Mouse (Mus musculus) heart, postnatal 0 days (tissue): ENCODE data around the gene Sf3a1. TPM values are rescaled to one million over a fixed set of nuclear protein-coding genes. Genes with fewer than 3 reads are reported as not detected.
A peak's percentile ranks its signal among the peaks of the same experiment; 100 is the strongest.

Experiments used
- ATAC-seq: fragments of 200-750 bp; cut with Nextera tagmentation; 2 replicates; pipeline ENCODE4 v1.8.0; 2017; ENCODE audit warnings: low read depth, moderate number of reproducible peaks, moderate library complexity; ENCODE audit not compliant: insufficient read depth
- DNase-seq: peaks from one replicate; pipeline ENCODE4 v3.0.0-alpha.2; 2016; ENCODE audit warnings: low spot score
- H3K27ac ChIP-seq: fragments of 300-500 bp; sonication (generic); 2 replicates; pipeline ENCODE4 v1.5.1; 2014; ENCODE audit warnings: low read depth, mild to moderate bottlenecking
- H3K27me3 ChIP-seq: fragments of 300-500 bp; sonication (generic); 2 replicates; pipeline ENCODE4 v1.6.1; 2014; ENCODE audit warnings: low read length, mixed read lengths; ENCODE audit not compliant: control insufficient read depth, insufficient read depth
- H3K36me3 ChIP-seq: fragments of 300-500 bp; sonication (generic); replicated peaks from 2 replicates; pipeline ENCODE4 v1.6.1; 2014; ENCODE audit warnings: low read length, mixed read lengths; ENCODE audit not compliant: control insufficient read depth, insufficient read depth
- H3K4me1 ChIP-seq: fragments of 300-500 bp; sonication (generic); 2 replicates; pipeline ENCODE4 v1.6.1; 2014; ENCODE audit warnings: antibody characterized with exemption; ENCODE audit not compliant: control insufficient read depth, insufficient read depth
- H3K4me2 ChIP-seq: fragments of 300-500 bp; sonication (generic); 2 replicates; pipeline ENCODE4 v1.6.1; 2014; ENCODE audit warnings: low read depth, mild to moderate bottlenecking, low read length, moderate library complexity
- H3K4me3 ChIP-seq: fragments of 300-500 bp; sonication (generic); 2 replicates; pipeline ENCODE4 v1.5.1; 2014; ENCODE audit warnings: low read depth, low read length
- H3K9ac ChIP-seq: fragments of 300-500 bp; sonication (generic); replicated peaks from 2 replicates; pipeline ENCODE4 v1.6.1; 2014; ENCODE audit warnings: low read depth, low read length, mixed read lengths
- H3K9me3 ChIP-seq: fragments of 300-500 bp; sonication (generic); replicated peaks from 2 replicates; pipeline ENCODE4 v1.6.1; 2016; ENCODE audit warnings: low read length; ENCODE audit not compliant: control insufficient read depth
- CTCF ChIP-seq: IDR thresholded peaks from 2 replicates; pipeline ENCODE4 v1.5.1; 2016; ENCODE audit warnings: antibody characterized with exemption, control low read depth, low read depth
- EP300 ChIP-seq: IDR thresholded peaks from 2 replicates; pipeline ENCODE4 v1.6.1; 2016; ENCODE audit warnings: antibody characterized with exemption, low read depth
- WGBS: fragments of 180-500 bp; shearing (Covaris S2); extraction: QIAGEN DNeasy Blood & Tissue Kit; methylation state at CpG from one replicate; pipeline ENCODE4 v1.1.7; 2014; 5-methylcytosine and 5-hydroxymethylcytosine counted together
- polyA plus RNA-seq: library from polyadenylated mRNA; unstranded; fragments of >200 nt; fragmentation: Nextera tagmentation; extraction: Ambion mirVana; gene quantifications from 2 replicates; pipeline ENCODE4 v1.2.1, GENCODE M21; 2015
- total RNA-seq: library from RNA; depleted of rRNA; stranded (reverse); fragments of >200 nt; gene quantifications from 2 replicates; pipeline ENCODE4 v1.2.3, GENCODE M21; 2014; ENCODE audit warnings: low replicate concordance

Gene Sf3a1
- total and polyA plus RNA-seq, 2 experiments from 2014 or later, result 14.0 to 16.7 TPM

- 0 out of 2 replicates have a peak overlapping the region, but pooled peaks have one; percentile 32 for H3K27ac ChIP-seq
- no peaks in the 10 kb centered on the region for H3K9me3 ChIP-seq
- 0 out of 2 replicates have a peak, but pooled peaks cover 12% of the 10 kb centered on the region for H3K36me3 ChIP-seq
- H3K27me3 ChIP-seq, result no peaks in the 10 kb centered on the region
- WGBS, result 59% methylated on average over 11 of the region's 11 CpGs
- H3K4me2 ChIP-seq, result no peak overlapping the region
- H3K4me1 ChIP-seq, result peaks cover 24% of the 10 kb centered on the region
- DNase-seq, result no peak
- no peak overlapping the region for H3K4me3 ChIP-seq
- TF ChIP-seq CTCF, result no peak
- TF ChIP-seq EP300, result no peak
- no peak overlapping the region for H3K9ac ChIP-seq
- no peak for ATAC-seq
Measured at GRCm38 (mm10) chr11:4201981-4202700, 42.0 kb downstream of the Sf3a1 start.

GRCm38 (mm10) chr11:4202995-4203704, 43.0 kb downstream of the Sf3a1 start:
- ATAC-seq (no peak), DNase-seq (no peak)
- no peak for TF ChIP-seq EP300
- TF ChIP-seq CTCF, result no peak
- WGBS, result 56% methylated on average over 12 of the region's 12 CpGs
- H3K4me1 ChIP-seq, result peaks cover 24% of the 10 kb centered on the region
- no peaks in the 10 kb centered on the region for H3K9me3 ChIP-seq
- no peaks in the 10 kb centered on the region for H3K27me3 ChIP-seq
- no peak overlapping the region for H3K4me2 ChIP-seq
- peak overlapping the region; percentile 84 for H3K27ac ChIP-seq
- H3K9ac ChIP-seq, result no peak overlapping the region
- peaks cover 21% of the 10 kb centered on the region for H3K36me3 ChIP-seq
- no peak overlapping the region for H3K4me3 ChIP-seq

GRCm38 (mm10) chr11:4203705-4204074, 43.5 kb downstream of the Sf3a1 start:
- DNase-seq, result peak; percentile 77
- WGBS, result 9% methylated on average over 2 of the region's 2 CpGs
- peak overlapping the region; percentile 84 for H3K27ac ChIP-seq
- no peak overlapping the region for H3K9ac ChIP-seq
- no peaks in the 10 kb centered on the region for H3K9me3 ChIP-seq
- H3K4me2 ChIP-seq, result no peak overlapping the region
- H3K27me3 ChIP-seq, result no peaks in the 10 kb centered on the region
- H3K4me1 ChIP-seq, result peaks cover 24% of the 10 kb centered on the region
- peak; percentile 89 for ATAC-seq
- H3K36me3 ChIP-seq, result peaks cover 26% of the 10 kb centered on the region
- no peak for TF ChIP-seq EP300
- TF ChIP-seq CTCF, result no peak
- H3K4me3 ChIP-seq, result no peak overlapping the region

GRCm38 (mm10) chr11:4205097-4205655, 45.0 kb downstream of the Sf3a1 start:
- Histone ChIP-seq H3K4me3 (no peak overlapping the region), H3K9ac (no peak overlapping the region), H3K27ac (no peak overlapping the region), H3K9me3 (no peaks in the 10 kb centered on the region), H3K36me3 (peaks cover 30% of the 10 kb centered on the region), H3K4me1 (peaks cover 24% of the 10 kb centered on the region), H3K27me3 (no peaks in the 10 kb centered on the region), H3K4me2 (no peak overlapping the region)
- WGBS, result 65% methylated on average over 5 of the region's 5 CpGs
- no peak for DNase-seq
- TF ChIP-seq CTCF, result no peak
- TF ChIP-seq EP300, result no peak
- no peak for ATAC-seq

GRCm38 (mm10) chr11:4205951-4206350, 45.8 kb downstream of the Sf3a1 start:
- H3K36me3 ChIP-seq, result peaks cover 30% of the 10 kb centered on the region
- no peak for ATAC-seq
- peaks cover 24% of the 10 kb centered on the region for H3K4me1 ChIP-seq
- no peaks in the 10 kb centered on the region for H3K9me3 ChIP-seq
- H3K9ac ChIP-seq, result no peak overlapping the region
- H3K27ac ChIP-seq, result no peak overlapping the region
- no peak overlapping the region for H3K4me3 ChIP-seq
- H3K4me2 ChIP-seq, result no peak overlapping the region
- H3K27me3 ChIP-seq, result no peaks in the 10 kb centered on the region
- no peak for TF ChIP-seq EP300
- TF ChIP-seq CTCF, result no peak
- no peak for DNase-seq
- WGBS, result 66% methylated on average over 7 of the region's 7 CpGs
